Mouse (Mus musculus) brain, embryonic 14.5 days (tissue): Measurements from ENCODE around the gene Higd2a. TPM values are rescaled to one million over a fixed set of nuclear protein-coding genes. Genes with fewer than 3 reads are reported as not detected.

ENCODE experiments used
- DNase-seq: peaks from one replicate; pipeline ENCODE4 v3.0.0-alpha.2; 2011; ENCODE audit warnings: low read depth
- CTCF ChIP-seq: fragments of 200-500 bp; IDR thresholded peaks from 2 replicates; pipeline ENCODE4 v1.5.1; 2012; ENCODE audit warnings: inconsistent platforms, mild to moderate bottlenecking, moderate library complexity, borderline replicate concordance; ENCODE audit not compliant: insufficient read depth, insufficient read length; ENCODE audit errors: extremely low read depth
- POLR2A ChIP-seq: fragments of 200-500 bp; IDR thresholded peaks from 2 replicates; pipeline ENCODE4 v1.6.1; 2012; ENCODE audit warnings: mild to moderate bottlenecking, inconsistent platforms, borderline replicate concordance; ENCODE audit not compliant: poor library complexity, insufficient read depth, insufficient read length, severe bottlenecking; ENCODE audit errors: extremely low read depth
- polyA plus RNA-seq: library from polyadenylated mRNA; depleted of rRNA; stranded (reverse); fragments of >200 nt; gene quantifications from 2 replicates; pipeline ENCODE4 v1.2.3, GENCODE M21; 2012; rRNA removed

Higd2a gene
- polyA plus RNA-seq: 140 and 169 TPM in 2 replicates

- peak; percentile 33; the same call in 1 of the 2 replicates for TF ChIP-seq POLR2A
- no peak for TF ChIP-seq CTCF
- peak; percentile 99 for DNase-seq
Measured at GRCm38 (mm10) chr13:54589996-54590951, at the start of gene Higd2a, which contains the start of gene Nop16. Higd2a (plus strand) TSS chr13:54590207. Nop16 (minus strand) TSS chr13:54590090.

DNA sequence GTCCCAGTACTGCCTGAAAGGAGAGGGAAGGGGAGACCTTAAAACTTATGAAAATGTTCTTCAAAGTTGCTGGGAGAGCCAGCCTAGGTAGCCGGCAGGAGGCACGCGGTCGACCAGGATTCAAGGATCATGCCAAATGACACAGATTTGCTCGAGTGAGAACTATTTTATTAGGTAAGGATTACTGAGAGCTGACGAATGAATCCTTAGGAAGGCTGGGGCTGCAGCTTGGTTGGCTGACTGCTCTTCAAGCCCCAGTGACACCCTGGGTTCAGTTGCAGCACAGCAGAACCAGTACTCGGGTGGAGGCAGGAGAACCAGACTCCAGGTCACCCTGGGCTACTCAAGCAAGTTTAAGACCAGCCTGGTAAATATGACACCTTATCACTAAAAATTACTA is 42.0 kb upstream of the Higd2a start:
- TF ChIP-seq POLR2A (no peak), CTCF (no peak)

DNA sequence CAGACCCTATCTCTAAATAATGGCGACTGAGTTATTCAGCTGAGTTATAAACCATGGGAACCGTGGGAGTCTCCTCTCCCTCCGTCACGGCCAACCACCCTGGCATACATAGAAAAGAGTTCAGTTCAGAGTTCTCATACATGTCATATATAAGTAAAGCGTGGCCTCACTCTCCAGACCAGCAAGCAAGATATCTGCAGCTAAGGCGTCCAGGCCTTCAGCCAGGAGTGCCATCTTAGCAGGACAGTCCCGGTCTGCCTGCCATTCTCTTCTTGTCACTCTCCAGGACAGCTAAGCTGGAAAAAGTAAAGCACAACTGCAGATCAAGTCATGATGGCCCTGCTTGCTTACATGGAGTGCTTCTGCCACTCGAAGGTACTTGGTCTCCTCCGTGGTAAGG is 33.8 kb upstream of the Higd2a start:
- TF ChIP-seq POLR2A (no peak), CTCF (no peak)
- no peak for DNase-seq

More for the DNA sequence above, 42.0 kb upstream of the Higd2a start:
- DNase-seq: no peak

GRCm38 (mm10) chr13:54556796-54557195 is 33.2 kb upstream of the Higd2a start:
- peak; percentile 49 for DNase-seq
- no peak for TF ChIP-seq POLR2A
- no peak for TF ChIP-seq CTCF

DNA sequence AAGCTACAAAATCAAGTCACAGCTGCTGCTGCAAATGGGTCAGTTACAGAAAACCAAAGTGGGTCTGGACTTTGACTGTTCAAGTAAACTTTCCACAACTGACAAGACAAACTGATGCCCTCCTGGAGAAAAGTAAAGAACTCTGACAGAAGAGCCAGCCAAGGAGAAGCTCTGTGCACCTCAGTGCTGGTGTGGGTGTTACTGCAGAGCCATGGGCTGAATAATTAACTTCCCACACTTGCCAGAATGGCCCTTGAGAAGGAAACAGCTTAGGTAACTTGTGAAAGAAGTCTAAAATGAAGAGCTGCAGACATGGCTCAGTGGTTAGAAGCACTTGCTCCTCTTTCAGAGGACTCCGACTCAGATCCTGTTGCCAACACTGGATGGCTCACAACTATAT is 32.4 kb upstream of the Higd2a start:
- TF ChIP-seq CTCF (no peak), POLR2A (no peak)
- DNase-seq: no peak

GRCm38 (mm10) chr13:54559656-54560055 is 30.4 kb upstream of the Higd2a start:
- no peak for TF ChIP-seq CTCF
- no peak for TF ChIP-seq POLR2A
- no peak for DNase-seq

DNA sequence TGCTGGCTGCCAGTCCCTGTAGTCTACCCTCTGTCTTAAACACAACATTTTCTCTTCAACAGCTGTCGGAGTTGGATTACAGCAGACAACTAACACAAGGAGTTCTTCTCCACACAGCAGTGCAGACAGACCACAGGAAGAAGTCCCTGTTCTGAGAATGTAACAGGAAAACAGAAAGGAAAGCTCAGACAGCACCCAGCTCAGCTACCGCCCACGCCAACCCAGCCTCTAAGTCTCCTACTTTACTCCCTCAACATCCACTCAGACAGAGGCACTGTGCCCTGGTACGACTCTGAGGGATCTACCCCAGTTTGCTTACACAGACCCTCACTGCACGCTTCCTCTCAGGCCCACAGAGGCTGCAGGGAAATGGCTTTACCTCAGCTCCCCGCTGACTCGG is 29.4 kb upstream of the Higd2a start:
- DNase-seq: no peak
- no peak for TF ChIP-seq POLR2A
- TF ChIP-seq CTCF: no peak

DNA sequence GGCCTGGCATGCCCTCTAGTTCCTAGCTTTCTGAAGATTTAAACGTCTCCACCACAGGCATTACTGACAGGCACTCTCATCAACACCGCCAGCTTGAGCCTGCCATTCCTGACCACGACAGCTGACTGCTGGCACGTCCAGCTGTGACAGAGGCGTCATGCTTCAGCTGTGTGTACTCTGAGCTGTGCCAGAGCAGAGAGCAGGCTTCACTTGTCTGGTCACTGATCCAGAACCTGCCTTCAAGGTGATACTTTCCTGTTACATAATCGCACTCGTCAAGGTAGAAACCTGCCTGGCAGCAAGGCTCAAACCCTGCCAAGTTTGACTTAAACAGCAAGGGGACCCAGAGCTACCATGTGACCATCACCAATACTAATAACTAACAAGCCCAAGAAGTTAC is 27.4 kb upstream of the Higd2a start:
- DNase-seq: no peak
- TF ChIP-seq POLR2A: no peak
- TF ChIP-seq CTCF: no peak

DNA sequence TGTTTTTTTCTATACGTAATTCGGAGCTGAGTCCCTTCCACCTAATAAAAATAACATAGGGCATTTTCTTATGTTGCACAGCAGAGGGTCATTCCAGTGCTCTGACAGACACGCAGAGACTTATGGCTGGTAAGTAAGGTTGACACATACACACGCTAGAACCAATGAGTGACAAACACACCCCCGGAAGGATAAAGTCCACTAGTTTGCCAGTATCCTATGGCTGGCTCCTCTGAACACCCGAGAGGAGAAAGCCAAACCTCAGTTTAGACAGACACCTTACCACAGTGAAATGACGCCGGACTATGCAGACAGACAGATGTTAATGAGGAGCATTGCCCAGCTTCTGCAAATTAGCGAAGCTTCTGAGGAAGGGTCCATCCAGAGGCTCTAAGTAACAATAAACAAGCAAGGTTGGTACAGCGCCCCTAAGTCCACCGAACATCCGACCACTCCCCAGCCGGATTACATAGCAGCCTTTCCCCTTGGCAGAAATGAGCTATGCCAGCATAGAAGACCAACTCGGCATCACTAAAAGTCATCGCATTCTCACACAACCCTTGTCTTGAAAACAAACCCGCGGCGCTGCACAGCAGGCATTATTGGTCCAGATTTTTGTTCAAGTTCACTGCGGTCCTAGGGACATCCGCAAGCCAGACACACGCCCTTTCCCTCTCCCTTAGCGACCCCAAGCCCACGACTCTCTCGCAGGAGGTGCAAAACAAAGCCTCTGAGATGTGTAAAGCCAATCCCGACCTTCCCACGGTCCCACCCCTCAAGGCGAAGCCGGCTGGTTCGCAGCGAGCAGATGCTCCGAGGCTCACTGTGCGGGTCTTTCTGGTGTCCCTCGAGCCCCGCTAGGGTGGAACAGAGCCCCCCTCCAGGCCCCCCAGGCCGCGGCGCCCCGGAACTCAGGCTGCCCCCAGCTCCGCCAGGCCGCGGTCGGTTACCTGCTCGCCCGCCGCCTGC is 25.5 kb upstream of the Higd2a start:
- peak; percentile 57 for DNase-seq
- no peak for TF ChIP-seq CTCF
- TF ChIP-seq POLR2A: no peak

DNA sequence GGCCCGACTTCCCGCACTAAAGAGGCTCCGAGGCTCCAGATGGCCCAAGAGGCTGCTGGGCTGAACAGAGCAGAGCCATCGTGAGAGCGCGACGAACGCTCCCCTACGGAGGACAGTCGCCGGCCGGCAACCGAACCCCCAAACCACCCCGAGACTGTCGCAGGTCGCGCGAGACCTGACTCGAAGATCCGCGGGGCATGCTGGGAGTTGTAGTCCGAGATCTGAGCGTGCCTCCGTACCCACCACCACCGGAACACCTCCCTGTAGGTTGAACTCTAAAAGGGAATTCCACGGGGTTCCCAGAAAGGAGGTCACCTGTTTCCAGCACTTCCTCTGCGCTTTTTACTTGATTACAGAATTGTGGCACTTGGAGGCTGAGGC is 24.8 kb upstream of the Higd2a start, which contains the start of gene 4833439L19Rik:
Gene 4833439L19Rik, minus strand, starts transcription at position 235 of the 381 bp plus-strand sequence.
- TF ChIP-seq CTCF: no peak
- peak; percentile 81; the same call in 1 of the 2 replicates for TF ChIP-seq POLR2A
- DNase-seq: peak; percentile 98
